Mouse (Mus musculus) erythroblast, adult 5-6 weeks (primary cell): ENCODE results near the gene Dnah6. TPM values are rescaled to one million over a fixed set of nuclear protein-coding genes. Genes with fewer than 3 reads are reported as not detected.

Experiments
- ATAC-seq: replicated peaks from 2 replicates; pipeline ENCODE4 v1.8.0; 2016; ENCODE audit warnings: moderate number of reproducible peaks, mild to moderate bottlenecking, moderate TSS enrichment, inconsistent platforms; ENCODE audit not compliant: poor library complexity, low FRiP score, severe bottlenecking
- total RNA-seq, 2 experiments: library from RNA; stranded (forward) in 1 of 2; stranded (reverse) in 1 of 2; fragments of 150-400 nt in 1 of 2; fragments of 200-764, 138-1000 nt in 1 of 2; gene quantifications; 2 replicates each; pipeline versions ENCODE4 v1.2.3 to v1.2.4; 2015 to 2017; ENCODE audit warnings: low replicate concordance in 2 of 2

Dnah6 gene
- total RNA-seq, 2 experiments from 2014 or later = under 0.01 TPM; not detected in 1

GRCm38 (mm10) chr6:73054807-73055206 lies 166.6 kb downstream of the Dnah6 start:
- no peak for ATAC-seq

DNA sequence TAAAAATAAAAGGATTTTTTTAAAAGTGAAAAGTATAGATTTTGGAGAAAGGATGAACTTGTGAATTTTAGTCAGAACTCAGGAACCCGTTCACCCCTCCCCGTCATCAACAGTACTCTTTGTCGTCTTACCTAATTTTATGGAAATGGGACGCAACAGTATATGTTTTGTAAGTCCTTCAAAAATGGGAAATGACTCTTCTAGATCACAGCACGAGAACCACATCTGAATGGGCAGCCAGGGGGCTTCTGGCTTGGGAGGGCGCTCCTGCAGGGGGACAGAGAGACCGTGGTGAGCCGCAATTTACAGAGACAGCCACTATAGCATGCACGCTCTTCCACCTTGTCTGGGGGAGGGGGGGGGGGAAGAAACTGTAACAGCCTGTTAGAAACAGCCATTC lies 167.9 kb downstream of the Dnah6 start:
- no peak for ATAC-seq

GRCm38 (mm10) chr6:73047259-73047658 lies 174.2 kb downstream of the Dnah6 start:
- no peak for ATAC-seq

DNA sequence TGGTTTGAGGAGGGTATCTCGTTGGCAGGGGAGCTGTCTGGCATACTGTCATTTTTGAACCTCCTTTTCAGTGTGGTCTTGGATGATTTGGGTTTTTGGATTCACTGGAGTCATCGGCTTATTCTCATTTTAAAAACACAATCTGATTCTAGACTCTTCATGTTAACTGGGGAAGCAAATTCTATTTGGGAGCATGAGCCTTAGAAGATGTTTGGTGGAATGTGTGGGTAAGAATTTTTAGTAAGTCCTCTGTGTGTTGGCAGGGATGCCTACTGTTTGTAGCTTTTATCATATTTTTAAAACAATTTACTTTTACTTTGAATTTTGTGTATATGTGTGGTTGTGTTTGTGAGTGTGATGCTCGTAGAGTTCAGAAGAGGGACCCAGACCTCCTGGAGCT lies 175.5 kb downstream of the Dnah6 start:
- no peak for ATAC-seq

DNA sequence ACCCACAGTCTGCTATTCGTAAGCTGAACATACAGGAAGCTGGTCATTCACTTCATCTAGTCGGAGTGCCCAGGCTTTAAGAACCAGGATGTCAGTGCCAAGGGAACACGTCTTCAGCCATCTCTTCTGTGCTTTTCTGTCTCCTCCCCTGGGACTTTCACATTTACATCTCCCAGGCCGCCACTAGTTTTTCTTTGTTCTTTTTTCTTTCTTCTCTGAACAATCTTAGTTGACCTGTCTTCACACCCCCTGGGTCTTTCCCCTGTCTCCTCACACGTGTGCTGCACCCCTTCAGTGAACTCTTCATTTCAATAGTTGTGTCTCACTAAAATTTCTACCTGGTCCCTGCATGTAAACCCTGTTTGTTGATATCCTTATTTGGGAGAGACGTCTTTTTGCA lies 179.2 kb downstream of the Dnah6 start:
- ATAC-seq = no peak

DNA sequence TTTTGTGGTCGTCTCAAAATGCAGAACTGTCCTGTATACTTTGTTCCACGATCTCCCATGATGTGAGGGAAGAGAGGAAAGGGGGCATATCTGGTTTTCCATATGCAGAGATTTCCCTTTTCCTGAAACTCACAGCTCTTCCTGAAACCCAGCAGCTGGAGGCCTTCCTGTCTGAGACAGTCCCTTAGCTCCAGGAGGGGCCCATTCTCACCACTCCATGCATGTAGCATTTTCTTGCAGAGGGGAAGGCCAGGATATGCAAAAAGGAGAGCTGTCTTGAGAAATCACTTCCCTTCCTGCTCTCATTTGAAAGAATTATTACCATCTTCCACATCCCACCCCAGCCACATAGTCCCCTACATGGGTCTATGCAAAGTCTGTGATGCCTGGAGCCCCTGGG lies 183.2 kb downstream of the Dnah6 start:
- no peak for ATAC-seq

GRCm38 (mm10) chr6:73028853-73029252 lies 192.6 kb downstream of the Dnah6 start:
- ATAC-seq = no peak

GRCm38 (mm10) chr6:73027881-73028280 lies 193.6 kb downstream of the Dnah6 start:
- no peak for ATAC-seq

DNA sequence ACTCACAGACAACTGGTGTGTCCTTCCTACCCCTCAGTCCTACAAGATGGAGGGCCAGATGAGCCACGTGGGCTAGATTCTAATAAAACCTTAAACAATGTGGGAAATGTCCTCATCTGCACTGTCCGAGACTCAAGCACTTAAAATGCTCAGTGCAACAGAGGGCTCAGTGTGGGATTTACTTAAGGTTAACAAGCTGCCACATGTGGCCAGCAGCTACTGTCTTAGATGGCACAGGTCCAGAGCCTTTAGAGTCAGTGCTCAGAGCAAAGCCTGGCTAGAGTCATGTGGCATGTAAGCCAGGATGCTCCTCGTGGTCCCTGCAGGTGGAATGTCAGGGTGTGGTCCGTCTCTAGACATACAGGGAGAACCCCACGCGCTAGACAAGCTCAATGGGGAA lies 194.6 kb downstream of the Dnah6 start:
- no peak for ATAC-seq

- ATAC-seq = no peak
These were observed 201.4 kb downstream of the Dnah6 start for GRCm38 (mm10) chr6:73020061-73020460.

DNA sequence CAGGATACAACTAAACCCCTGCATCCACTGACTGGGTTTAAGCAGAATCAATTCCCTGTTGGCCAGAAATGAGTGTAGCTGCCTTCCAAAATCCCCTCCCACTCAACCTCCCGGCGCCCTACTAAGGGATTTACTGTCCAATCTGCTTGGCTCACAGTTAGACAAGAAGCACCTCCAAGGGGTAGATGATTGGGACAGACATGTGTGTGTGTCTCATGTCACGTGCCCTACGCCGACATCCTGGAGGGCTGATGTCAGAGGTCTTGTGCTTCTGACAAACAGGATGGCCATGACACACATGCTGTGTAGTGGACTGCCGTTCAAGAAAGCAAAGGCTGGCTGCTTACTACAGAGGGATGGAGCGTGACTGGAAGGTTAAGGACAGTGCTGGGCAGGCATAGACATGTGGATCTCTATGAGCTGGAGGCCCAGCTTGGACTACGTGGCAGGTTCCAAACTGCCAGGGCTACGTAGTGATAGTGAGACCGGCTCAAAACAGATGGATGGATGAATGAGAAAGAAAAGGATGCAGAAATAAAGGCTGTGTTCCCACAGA lies 202.6 kb downstream of the Dnah6 start:
- ATAC-seq = no peak

DNA sequence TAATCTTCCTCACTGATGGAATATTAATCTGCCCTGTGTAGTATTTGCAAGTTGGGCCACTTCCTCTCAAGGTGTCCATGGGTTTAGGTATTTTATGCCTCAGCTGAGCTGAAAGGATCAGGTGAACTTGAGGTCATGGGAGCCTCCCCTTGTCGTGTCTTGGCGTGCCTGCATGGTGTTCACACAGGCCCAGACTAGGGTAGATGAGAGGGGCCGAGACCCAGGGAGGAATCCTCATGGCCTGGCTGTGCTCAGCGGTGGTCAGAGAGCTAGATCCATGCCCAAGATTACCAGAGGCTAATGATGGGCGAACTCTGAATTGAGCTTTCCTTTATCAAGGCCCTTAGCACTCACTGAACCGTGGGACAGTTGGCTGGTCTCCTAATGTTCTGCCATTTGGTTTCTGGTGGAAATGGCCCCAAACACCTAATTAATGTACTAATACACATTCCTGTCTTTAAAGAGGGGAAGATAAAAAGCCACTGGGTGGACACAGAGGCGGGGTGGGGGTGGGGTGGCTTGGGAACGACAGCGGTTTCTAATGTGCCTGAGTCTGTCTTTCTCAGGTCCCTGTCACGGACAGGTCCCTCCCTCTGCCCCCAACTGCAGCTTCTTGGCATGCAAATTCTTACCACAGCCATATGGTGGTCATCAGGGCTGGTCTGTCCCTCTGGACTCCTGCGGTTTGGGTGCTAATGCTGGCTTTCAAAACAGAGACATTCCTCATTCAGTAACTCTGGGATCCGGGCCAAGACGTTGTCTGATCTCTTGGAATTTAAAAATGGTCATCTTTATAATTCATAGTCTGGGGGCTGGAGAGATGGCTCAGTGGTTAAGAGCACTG lies 206.9 kb downstream of the Dnah6 start:
- no peak for ATAC-seq

- no peak for ATAC-seq
These were observed 208.5 kb downstream of the Dnah6 start for GRCm38 (mm10) chr6:73012931-73013330.

DNA sequence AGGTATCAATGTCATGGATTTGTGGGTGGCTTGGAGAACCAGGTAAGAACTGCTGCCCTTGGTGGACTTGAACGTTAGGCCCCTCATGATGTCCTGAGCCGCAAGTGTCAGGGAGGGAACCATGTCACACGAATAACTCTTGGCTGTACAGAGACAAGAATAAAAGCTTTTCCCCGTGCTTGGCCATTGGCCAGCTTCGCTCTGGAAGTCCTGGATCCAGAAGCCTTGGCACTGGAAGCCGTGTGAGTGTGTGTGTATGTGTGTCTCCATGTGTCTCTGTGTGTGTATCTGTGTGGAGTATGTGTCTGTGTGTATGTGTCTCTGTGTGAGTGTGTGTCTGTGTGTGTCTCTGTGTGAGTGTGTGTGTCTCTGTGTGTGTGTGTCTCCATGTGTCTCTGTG lies 209.6 kb downstream of the Dnah6 start:
- no peak for ATAC-seq

DNA sequence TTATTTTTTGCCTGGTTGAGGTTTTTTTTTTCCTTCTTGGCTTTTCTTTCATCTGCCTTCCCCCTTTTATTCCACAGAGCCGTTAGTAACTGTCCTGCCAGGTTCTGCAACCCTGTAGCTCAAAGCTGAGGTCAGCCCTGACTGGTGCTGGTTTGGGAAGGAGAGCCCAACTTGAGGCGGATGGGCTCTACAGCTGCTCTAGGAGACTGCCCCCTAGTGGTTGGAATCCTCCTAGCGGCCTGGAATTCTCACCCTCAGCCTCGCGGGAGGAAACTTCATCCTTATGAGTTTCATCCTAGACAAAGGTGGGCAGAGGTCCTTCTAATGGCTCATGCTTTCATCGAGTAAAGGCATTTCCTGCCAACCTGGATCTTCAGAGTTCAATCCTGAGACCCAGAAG lies 211.4 kb downstream of the Dnah6 start:
- ATAC-seq = no peak

- ATAC-seq = no peak
These were observed 217.8 kb downstream of the Dnah6 start for GRCm38 (mm10) chr6:73003601-73004000.

GRCm38 (mm10) chr6:73002391-73002790 lies 219.1 kb downstream of the Dnah6 start:
- no peak for ATAC-seq

- no peak for ATAC-seq
These were observed 222.6 kb downstream of the Dnah6 start for GRCm38 (mm10) chr6:72998809-72999208.

DNA sequence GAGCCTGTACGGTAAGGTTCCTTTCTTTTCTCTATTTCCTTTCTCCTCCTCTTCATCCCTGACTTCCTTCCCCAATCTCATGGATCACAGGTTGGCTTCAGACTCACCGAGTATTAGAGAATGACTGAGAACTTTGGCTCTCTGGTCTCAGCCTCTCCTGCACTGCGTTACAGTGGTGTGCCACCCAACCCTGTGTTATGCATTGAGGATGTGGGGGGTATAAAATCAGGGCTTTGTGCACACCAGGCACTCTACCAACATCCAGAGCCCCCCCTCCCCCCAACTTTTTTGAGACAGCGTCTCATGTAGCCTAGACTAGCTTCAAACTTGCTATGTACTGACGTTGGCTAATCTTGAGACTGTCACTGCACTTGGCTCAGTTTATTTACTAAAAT lies 227.8 kb downstream of the Dnah6 start:
- ATAC-seq = no peak

- no peak for ATAC-seq
These were observed 228.3 kb downstream of the Dnah6 start for GRCm38 (mm10) chr6:72993054-72993687.

- ATAC-seq = no peak
These were observed 231.2 kb downstream of the Dnah6 start for GRCm38 (mm10) chr6:72990206-72990605.
